Mouse (Mus musculus) gastrocnemius, postnatal 25 days (tissue): Measurements from ENCODE around the gene Itm2b. TPM values are rescaled to one million over a fixed set of nuclear protein-coding genes. Genes with fewer than 3 reads are reported as not detected.

Experiments
- DNase-seq: peaks from one replicate; pipeline ENCODE4 v3.0.0; 2022
- total RNA-seq, 2 experiments: library from RNA; stranded (reverse); gene quantifications; 1 replicate in 1 of 2; 2 replicates in 1 of 2; pipeline ENCODE4 v1.2.3; 2021

The Itm2b gene
- total RNA-seq, 2 experiments from 2014 or later = 244 to 301 TPM

GRCm38 (mm10) chr14:73395750-73396149 is 10.7 kb upstream of the Itm2b start:
- no peak for DNase-seq

GRCm38 (mm10) chr14:73394263-73395006 is 9.3 kb upstream of the Itm2b start:
- no peak for DNase-seq

GRCm38 (mm10) chr14:73391457-73391856 is 6.4 kb upstream of the Itm2b start:
- DNase-seq = no peak

- no peak for DNase-seq
Observed at GRCm38 (mm10) chr14:73390196-73390595, 5.1 kb upstream of the Itm2b start.

GRCm38 (mm10) chr14:73389059-73389458 is 4.0 kb upstream of the Itm2b start:
- peak; percentile 23 for DNase-seq

- peak; percentile 45 for DNase-seq
Observed at GRCm38 (mm10) chr14:73388546-73388945, 3.5 kb upstream of the Itm2b start.

- DNase-seq = no peak
Observed at GRCm38 (mm10) chr14:73386493-73386892, 1.4 kb upstream of the Itm2b start.

- DNase-seq = no peak
Observed at GRCm38 (mm10) chr14:73385720-73386374, 758 bp upstream of the Itm2b start.

- no peak for DNase-seq
Observed at GRCm38 (mm10) chr14:73384546-73384912, 560 bp downstream of the Itm2b start.

GRCm38 (mm10) chr14:73383746-73384145 is 1.3 kb downstream of the Itm2b start:
- no peak for DNase-seq

- DNase-seq = peak; percentile 77
Observed at GRCm38 (mm10) chr14:73382699-73383098, 2.4 kb downstream of the Itm2b start.

GRCm38 (mm10) chr14:73381559-73381958 is 3.5 kb downstream of the Itm2b start:
- no peak for DNase-seq

- no peak for DNase-seq
Observed at GRCm38 (mm10) chr14:73377804-73378203, 7.3 kb downstream of the Itm2b start.

GRCm38 (mm10) chr14:73376920-73377319 is 8.2 kb downstream of the Itm2b start:
- DNase-seq = no peak

GRCm38 (mm10) chr14:73375903-73376302 is 9.2 kb downstream of the Itm2b start:
- DNase-seq = no peak

GRCm38 (mm10) chr14:73375445-73375844 is 9.6 kb downstream of the Itm2b start:
- DNase-seq = no peak

- peak; percentile 18 for DNase-seq
Observed at GRCm38 (mm10) chr14:73374315-73374890, 10.7 kb downstream of the Itm2b start.

GRCm38 (mm10) chr14:73373606-73374005 is 11.5 kb downstream of the Itm2b start:
- no peak for DNase-seq

GRCm38 (mm10) chr14:73372990-73373389 is 12.1 kb downstream of the Itm2b start:
- DNase-seq = no peak

- no peak for DNase-seq
Observed at GRCm38 (mm10) chr14:73371577-73371976, 13.5 kb downstream of the Itm2b start.

- no peak for DNase-seq
Observed at GRCm38 (mm10) chr14:73370695-73371372, 14.3 kb downstream of the Itm2b start.

GRCm38 (mm10) chr14:73370078-73370670 is 14.9 kb downstream of the Itm2b start:
- no peak for DNase-seq
